Mouse (Mus musculus): ENCODE measurements at regions not wholly inside any gene's neighbourhood (a gene's known extent, or its start where the extent isn't known, plus 50 kb on each side); places are given as distances from the start of the nearest gene placed in this dataset.

DNA sequence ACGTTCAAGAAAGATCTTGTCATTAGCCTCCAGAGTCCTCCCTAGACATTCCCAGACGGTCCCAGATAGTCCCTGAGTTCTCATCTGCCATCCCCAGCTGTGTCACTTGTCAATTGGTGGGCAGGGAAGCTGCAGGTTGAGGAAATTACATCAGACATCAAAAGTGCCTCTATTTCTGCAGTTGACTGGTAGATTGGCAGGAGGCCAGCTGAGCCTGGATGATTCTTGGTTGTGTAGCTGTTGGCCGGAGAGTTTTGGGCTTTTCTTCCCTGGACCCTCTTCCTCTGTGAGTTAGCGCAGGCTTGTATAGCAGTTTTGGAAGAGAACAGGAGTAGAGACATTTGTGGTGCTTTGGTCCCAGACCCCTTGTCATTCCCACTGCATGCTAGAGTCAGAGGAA lies 283.5 kb downstream of the Uaca start:
- H3K27ac ChIP-seq (ENCODE audit: insufficient read depth, low read length), result no peak overlapping the region
- no peak overlapping the region for H3K4me3 ChIP-seq (ENCODE audit: insufficient read depth, low read length)
- no peak for TF ChIP-seq POLR2A (IDR thresholded peaks at IDR 0.05; ENCODE audit: low read depth, low read length)
- no peak for TF ChIP-seq CTCF (IDR thresholded peaks at IDR 0.05; ENCODE audit: borderline replicate concordance, insufficient read depth, low read length)
- no peaks in the 10 kb centered on the region for H3K4me1 ChIP-seq (ENCODE audit: control insufficient read depth, insufficient read depth, low read length)

DNA sequence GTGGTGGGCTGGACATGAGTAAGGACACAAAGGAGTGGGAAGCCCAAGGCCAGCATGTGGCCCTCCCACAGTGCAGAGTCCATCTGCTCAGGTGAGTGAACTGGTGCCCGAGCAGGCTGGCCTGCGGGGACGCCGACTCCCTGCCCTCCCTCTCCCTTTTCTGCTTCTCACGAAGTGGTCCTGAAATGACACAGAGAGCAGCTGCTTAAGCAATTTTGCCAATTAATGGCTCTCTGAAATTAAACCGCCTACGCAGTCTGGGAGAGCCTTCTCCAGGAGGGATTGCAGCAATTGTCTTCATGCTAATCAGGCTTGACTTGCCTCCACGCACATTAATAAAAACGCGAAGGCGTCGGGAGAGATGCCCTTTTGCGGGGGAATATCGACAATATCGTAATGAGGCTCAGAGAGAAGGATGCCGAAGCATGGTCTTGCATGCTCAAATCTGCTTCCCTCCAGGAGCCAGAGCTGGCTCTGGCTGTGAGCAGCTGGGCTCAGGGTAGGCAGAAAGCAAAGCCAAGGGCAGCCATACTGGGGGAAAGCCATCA lies 287.2 kb downstream of the Uaca start:
- no peak overlapping the region for H3K27ac ChIP-seq (ENCODE audit: insufficient read depth, low read length)
- no peak for TF ChIP-seq CTCF (IDR thresholded peaks at IDR 0.05; ENCODE audit: borderline replicate concordance, insufficient read depth, low read length)
- no peak for TF ChIP-seq POLR2A (IDR thresholded peaks at IDR 0.05; ENCODE audit: low read depth, low read length)
- no peak overlapping the region for H3K4me3 ChIP-seq (ENCODE audit: insufficient read depth, low read length)
- no peaks in the 10 kb centered on the region for H3K4me1 ChIP-seq (ENCODE audit: control insufficient read depth, insufficient read depth, low read length)

- no peaks in the 10 kb centered on the region for H3K4me1 ChIP-seq (ENCODE audit: control insufficient read depth, insufficient read depth, low read length)
- TF ChIP-seq CTCF (IDR thresholded peaks at IDR 0.05; ENCODE audit: borderline replicate concordance, insufficient read depth, low read length), result no peak
- TF ChIP-seq POLR2A (IDR thresholded peaks at IDR 0.05; ENCODE audit: low read depth, low read length), result no peak
- no peak overlapping the region for H3K27ac ChIP-seq (ENCODE audit: insufficient read depth, low read length)
- H3K4me3 ChIP-seq (ENCODE audit: insufficient read depth, low read length), result no peak overlapping the region
Measured at GRCm38 (mm10) chr9:61084655-61085230, 287.4 kb upstream of the Tle3 start.

DNA sequence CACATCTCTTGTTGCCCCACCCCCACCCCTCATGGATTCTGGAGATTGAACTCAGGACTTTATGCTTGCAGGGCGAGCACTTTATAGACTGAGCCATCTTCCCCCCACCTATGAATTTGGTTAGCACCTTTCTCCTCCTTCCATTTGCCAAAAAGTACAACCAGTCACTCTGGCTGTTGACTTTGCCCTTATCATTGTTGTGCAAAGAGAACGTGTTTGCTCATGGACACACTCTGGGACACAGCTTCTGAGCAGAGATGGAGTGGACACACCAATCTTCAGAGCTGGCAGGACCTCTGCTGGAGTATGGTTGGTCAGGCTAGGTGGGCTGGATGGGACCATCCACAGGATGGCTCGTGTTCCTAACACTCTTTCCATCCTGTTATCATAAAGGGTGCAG lies 285.1 kb upstream of the Tle3 start:
- H3K27ac ChIP-seq (ENCODE audit: insufficient read depth, low read length), result no peak overlapping the region
- no peak for TF ChIP-seq CTCF (IDR thresholded peaks at IDR 0.05; ENCODE audit: borderline replicate concordance, insufficient read depth, low read length)
- H3K4me1 ChIP-seq (ENCODE audit: control insufficient read depth, insufficient read depth, low read length), result no peaks in the 10 kb centered on the region
- H3K4me3 ChIP-seq (ENCODE audit: insufficient read depth, low read length), result no peak overlapping the region

GRCm38 (mm10) chr9:61089066-61089686 lies 283.0 kb upstream of the Tle3 start:
- no peaks in the 10 kb centered on the region for H3K4me1 ChIP-seq (ENCODE audit: control insufficient read depth, insufficient read depth, low read length)
- H3K27ac ChIP-seq (ENCODE audit: insufficient read depth, low read length), result no peak overlapping the region
- no peak overlapping the region for H3K4me3 ChIP-seq (ENCODE audit: insufficient read depth, low read length)
- TF ChIP-seq CTCF (IDR thresholded peaks at IDR 0.05; ENCODE audit: borderline replicate concordance, insufficient read depth, low read length) (no peak), POLR2A (IDR thresholded peaks at IDR 0.05; ENCODE audit: low read depth, low read length) (no peak)

DNA sequence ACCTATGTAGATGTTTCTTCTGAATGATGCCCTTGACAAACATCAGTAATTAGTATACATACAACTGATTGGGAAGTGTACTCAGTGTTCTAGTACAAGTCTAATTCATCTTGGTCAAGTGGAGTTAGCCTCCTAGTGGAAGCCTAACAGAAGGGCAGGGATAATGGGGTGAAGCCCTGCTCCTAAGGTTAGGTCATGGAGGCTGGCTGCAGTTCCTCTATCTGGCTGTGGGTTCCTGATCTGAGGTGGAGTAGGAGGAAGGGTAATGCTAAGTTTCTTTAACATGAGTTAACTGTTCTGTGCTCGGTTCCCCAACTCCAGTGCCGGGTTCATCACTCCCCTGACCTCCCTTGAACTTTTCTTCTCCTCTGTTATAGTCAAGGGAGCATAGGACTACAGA lies 281.1 kb upstream of the Tle3 start:
- H3K4me3 ChIP-seq (ENCODE audit: insufficient read depth, low read length), result no peak overlapping the region
- TF ChIP-seq CTCF (IDR thresholded peaks at IDR 0.05; ENCODE audit: borderline replicate concordance, insufficient read depth, low read length), result no peak
- no peak for TF ChIP-seq POLR2A (IDR thresholded peaks at IDR 0.05; ENCODE audit: low read depth, low read length)
- no peak overlapping the region for H3K27ac ChIP-seq (ENCODE audit: insufficient read depth, low read length)
- no peaks in the 10 kb centered on the region for H3K4me1 ChIP-seq (ENCODE audit: control insufficient read depth, insufficient read depth, low read length)

DNA sequence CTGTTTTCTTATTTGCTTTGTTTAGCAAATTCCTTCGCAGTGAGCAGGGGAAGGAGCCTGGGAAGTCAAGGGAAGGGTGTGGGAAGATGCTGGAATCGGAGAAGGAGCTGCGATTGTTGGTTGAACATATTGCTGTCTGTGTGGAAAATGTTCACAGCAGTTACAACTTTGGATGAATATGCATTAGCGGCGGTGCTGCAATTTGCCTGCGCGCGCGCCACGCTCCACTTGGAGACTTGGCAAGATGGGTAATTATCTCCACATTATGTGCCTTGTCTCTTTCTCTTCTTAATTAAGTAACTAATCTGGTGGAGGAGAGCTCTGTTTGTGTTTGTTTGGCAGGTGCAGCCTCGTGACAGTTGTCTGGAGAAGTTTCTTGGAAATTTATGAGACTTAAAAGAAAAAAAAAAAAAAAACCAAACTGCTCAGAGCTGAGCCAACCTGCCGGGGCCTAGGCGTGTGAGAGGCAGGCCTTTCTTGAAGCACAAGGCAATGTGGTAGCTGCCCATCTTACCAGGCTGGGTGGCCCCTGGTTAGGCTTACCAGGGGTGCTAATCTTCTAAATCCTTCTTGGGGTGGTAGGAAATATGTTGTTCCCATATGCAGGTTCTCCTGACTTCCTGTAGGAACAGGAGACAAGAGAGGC lies 279.2 kb upstream of the Tle3 start:
- no peaks in the 10 kb centered on the region for H3K4me1 ChIP-seq (ENCODE audit: control insufficient read depth, insufficient read depth, low read length)
- no peak overlapping the region for H3K4me3 ChIP-seq (ENCODE audit: insufficient read depth, low read length)
- TF ChIP-seq POLR2A (IDR thresholded peaks at IDR 0.05; ENCODE audit: low read depth, low read length), result no peak
- TF ChIP-seq CTCF (IDR thresholded peaks at IDR 0.05; ENCODE audit: borderline replicate concordance, insufficient read depth, low read length), result no peak
- no peak overlapping the region for H3K27ac ChIP-seq (ENCODE audit: insufficient read depth, low read length)

DNA sequence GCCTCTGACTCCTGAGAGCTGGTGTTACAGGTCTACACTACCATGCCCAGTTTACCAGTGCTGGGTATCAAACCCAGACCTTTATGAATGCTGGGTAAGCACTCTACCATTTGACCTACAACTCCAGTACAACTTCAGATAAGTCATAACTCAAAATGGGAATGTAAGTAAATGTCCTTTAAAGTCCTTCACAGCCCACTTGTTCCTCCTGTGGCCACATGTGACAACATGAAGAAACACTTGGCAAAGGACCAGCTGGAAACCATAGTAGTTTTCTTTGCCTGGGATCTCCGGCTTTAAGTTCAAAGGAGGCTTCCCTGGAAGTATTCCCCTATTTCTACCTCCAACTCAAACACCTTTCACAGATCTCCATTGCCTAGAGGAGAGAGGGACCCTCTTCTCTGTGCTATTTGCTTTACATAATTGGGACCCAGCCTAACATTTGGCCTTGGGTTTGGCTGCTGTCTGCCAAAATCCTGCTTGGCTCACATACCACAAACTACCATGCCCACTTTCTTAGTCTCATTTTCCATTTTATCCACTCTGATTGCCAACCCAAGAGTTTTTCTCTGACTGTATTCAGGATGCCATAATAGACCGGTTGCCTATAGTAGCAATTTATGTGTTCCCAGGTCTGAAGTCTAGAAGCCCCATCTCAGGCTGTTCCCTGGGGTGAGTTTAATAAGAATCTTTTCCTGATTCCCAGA lies 276.9 kb upstream of the Tle3 start:
- TF ChIP-seq POLR2A (IDR thresholded peaks at IDR 0.05; ENCODE audit: low read depth, low read length) (no peak), CTCF (IDR thresholded peaks at IDR 0.05; ENCODE audit: borderline replicate concordance, insufficient read depth, low read length) (no peak)
- no peak overlapping the region for H3K4me3 ChIP-seq (ENCODE audit: insufficient read depth, low read length)
- H3K4me1 ChIP-seq (ENCODE audit: control insufficient read depth, insufficient read depth, low read length), result no peaks in the 10 kb centered on the region
- no peak overlapping the region for H3K27ac ChIP-seq (ENCODE audit: insufficient read depth, low read length)

GRCm38 (mm10) chr9:61101741-61102450 lies 270.3 kb upstream of the Tle3 start:
- no peak for TF ChIP-seq CTCF (IDR thresholded peaks at IDR 0.05; ENCODE audit: borderline replicate concordance, insufficient read depth, low read length)
- TF ChIP-seq POLR2A (IDR thresholded peaks at IDR 0.05; ENCODE audit: low read depth, low read length), result no peak
- Histone ChIP-seq H3K27ac (ENCODE audit: insufficient read depth, low read length) (no peak overlapping the region), H3K4me3 (ENCODE audit: insufficient read depth, low read length) (no peak overlapping the region), H3K4me1 (ENCODE audit: control insufficient read depth, insufficient read depth, low read length) (no peaks in the 10 kb centered on the region)

Measured in embryonic fibroblast, embryonic 13.5 days (primary cell).